Mouse (Mus musculus) kidney, postnatal 36 days (tissue): ENCODE results near the gene Slc11a2.

Experiments
- DNase-seq, 2 experiments: peaks; one replicate each; pipeline ENCODE4 v3.0.0; 2021 to 2022; ENCODE audit warnings: mixed read lengths in 2 of 2

Slc11a2 gene

DNA sequence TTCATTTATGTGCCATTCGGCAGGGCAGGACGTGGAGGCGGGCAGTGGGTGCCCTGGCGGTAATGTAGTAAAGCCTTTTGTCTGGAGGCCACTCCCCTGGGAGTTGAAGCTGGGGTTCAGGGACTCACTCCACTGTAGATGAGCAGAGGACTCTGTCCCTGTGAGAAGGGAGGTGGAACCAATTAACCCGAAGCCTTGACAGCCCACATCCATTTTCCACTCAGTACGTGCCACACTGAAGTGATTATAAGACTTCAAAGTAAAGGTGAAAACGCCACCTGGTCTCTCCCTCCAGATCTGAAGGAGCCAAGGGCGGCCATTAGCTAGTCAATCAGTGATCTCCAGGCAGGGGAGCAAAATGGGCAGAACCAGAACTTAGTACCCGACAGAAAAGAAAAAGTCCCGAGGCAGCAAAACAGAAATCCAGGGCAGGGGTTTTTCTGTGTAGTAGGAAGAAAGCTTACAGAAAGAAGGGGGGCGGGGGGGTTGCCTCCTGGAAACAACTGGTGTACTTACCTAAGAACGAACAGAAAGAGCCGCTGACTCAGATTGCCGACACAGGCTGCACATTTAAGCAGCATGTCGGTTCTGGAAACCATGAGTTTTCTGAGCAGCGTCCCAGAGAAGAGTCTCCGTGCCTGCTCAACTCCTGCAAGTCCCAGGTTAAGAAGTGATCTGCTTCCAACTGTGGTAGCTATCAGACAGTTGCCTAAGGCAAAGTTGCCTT is at the start of gene Slc11a2:
Gene Slc11a2, minus strand, starts transcription at position 677 of the 727 bp plus-strand sequence.
- DNase-seq = peak; percentile 70

DNA sequence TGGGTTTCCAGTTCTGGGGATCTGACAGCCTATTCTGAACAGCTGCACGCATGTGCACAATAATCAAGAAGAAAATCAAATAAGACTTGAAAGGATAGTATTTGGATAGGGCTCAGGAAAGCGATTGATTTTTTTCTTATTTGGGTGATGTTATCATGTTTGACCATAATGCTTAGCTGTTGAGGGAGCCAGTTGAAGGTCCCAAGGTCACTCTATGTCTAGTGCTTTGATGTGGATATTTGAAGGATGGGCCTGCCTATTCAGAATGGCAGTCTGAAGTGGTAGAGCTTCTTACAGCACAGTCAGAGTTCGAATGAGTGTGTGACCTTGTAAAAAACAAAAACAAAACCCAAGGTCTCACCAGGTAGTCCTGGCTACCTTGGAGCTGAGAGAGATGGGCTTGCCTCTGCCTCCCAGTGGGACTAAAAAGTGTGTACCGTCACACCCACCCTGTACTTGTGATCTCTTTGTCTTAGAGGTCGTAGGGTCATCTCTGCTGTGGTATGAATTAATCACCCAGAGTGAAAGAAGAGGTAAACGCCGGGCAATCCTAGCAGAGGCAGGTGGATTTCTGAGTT is 49.1 kb upstream of the Slc11a2 start:
- DNase-seq = no peak

DNA sequence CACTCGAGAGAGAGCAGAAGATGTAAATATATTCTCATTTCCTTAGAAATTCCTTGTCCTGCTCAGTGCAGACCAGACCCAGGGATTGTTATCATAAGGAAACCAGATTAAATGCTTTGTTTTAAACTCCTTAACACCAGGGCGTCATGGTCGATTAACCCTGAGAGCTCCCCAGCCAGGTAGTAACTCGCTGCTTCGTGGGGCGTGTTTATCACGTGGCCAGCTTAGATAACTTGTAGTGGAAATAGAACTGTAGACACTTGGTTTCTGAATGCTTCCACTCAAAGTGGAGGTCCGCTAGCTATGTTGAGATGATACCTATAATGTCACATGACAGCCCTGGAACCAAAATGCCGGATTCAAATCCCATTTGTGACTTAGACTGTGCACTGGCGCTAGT is 45.2 kb upstream of the Slc11a2 start:
- peak; percentile 55 to 70 for DNase-seq

DNA sequence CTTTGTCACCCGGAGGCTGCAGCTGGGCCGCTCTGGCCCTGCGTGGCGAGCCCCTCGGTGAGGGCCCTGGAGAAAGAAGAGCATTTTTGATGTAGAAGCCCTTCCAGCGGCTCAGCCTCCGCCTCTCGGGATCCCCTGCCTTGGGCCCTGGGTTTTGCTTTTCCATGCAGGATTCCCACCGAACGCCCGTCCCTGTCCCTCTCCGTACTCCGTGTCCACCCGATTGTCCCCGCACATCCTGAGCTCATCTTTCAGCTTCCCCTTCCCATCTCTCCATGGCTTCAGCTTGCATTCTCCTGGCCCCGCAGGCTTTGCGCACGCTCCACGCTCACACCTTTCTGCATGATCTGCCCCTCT is 44.3 kb upstream of the Slc11a2 start:
- no peak for DNase-seq

DNA sequence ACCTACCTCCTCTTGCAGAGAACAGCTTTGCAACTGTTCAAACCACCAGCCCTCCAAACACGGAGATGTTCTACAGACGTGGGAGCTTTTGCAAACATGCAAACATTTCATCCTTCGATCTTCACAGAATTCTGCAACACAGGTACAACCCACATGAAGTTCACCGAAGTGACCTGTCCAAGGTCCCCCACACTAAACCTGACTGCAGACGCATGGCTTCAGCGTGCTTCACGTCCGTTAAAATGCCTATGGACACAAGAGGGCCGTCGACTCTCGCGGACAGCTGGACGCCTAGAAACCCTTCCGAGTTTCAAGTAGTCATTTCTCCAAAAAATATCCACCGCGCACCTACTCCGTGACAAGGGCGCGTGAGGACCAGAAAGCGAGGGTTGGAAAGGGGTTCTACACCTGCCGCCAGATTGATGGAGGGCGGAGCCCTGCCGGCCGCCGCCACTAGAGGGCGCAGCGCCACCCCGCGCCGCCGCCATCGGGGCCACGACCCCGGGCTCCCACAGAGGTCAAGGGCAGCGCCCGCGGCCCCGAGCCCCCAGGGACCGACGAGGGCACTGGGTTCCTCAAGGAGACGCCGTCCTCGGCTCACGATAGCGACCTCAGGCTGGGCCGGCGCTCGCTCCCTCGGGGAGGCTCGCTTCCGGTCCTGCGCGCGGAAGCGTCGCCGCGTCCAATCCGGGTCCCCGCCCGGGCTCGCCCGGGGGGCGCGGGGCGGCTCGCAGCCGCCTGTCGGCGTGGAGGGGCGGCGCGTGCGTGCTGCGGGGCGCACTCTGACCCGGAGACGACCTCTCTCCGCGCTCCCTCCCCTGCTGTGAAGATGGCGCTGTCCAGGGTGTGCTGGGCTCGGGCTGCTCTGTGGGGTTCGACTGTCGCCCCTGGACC is 43.7 kb upstream of the Slc11a2 start, which contains the start of gene Letmd1:
Gene Letmd1, plus strand, starts transcription at position 729 of the 894 bp plus-strand sequence.
- DNase-seq = peak; percentile 91 to 94

DNA sequence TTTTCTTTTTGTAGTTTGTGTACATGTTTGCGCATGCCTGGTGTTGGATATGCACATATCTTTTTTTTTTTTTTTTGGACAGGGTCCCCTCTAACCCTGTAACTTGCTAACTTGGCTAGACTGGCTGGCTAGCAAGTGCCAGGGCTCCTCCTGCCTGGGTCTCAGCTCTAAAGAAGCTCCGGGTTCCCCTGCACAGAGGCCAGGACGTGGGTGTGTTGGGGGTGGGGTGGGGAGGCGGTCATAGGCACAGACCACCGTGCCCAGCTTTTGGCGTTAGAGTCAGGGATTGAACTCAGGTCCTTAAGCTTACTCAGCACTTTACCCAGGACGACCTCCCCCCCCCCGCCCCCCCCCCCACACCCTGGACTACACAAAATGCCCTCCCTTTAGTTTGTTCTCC is 42.9 kb upstream of the Slc11a2 start:
- DNase-seq = no peak

DNA sequence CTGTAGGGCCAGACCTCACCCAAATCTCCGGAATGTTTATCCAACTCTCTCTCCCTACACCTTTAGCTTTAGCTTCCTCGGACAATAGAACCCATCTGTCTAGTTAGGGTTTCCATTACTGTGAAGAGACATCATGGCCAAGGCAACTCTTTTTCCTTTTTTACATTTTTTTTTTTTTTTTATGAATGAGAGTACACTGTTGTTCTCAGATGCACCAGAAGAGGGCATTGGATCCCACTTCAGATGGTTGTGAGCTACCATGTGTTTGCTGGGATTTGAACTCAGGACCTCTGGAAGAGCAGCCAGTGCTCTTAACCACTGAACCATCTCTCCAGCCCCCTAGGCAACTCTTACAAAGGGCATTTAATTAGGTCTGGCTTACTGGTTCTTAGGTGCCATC is 40.6 kb upstream of the Slc11a2 start:
- no peak for DNase-seq

DNA sequence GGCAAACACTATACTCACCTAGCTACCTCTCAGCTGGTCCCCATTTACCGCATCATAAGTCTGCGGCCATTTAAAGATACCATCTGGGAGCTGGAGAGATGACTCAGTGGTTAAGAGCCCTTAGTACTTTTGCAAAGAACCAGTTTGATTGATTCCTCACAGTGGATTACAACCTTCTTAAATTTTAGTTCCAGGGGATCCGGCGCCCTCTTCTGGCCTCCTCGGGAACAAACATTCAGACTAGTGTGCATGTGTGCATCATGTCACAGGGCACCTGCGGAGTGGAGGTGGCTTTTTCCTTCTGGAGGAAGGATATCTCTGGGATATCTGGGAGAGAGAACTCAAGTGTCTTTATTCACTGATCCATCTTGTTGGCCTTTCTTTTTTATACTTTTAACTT is 38.8 kb upstream of the Slc11a2 start:
- peak; percentile 82 to 89 for DNase-seq

DNA sequence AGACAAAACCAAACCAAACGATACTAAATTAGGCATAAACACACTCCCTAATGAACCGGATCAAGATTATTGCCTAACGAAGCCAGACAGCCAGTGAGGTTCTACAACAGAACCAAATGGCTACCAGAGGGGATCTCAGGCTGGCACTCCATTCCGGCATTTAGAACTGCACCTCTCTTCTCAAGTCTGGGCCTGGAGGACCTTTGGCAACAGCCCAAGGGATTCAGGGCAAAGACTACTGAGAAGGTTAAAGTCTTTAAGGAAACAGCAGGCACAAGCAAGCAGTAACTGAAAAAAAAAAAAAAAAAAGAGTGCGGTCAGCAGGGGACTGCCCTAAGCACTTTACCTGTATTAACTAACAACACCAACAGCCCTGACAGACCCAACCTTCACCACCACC is 37.2 kb upstream of the Slc11a2 start:
- peak; percentile 82 to 88 for DNase-seq

DNA sequence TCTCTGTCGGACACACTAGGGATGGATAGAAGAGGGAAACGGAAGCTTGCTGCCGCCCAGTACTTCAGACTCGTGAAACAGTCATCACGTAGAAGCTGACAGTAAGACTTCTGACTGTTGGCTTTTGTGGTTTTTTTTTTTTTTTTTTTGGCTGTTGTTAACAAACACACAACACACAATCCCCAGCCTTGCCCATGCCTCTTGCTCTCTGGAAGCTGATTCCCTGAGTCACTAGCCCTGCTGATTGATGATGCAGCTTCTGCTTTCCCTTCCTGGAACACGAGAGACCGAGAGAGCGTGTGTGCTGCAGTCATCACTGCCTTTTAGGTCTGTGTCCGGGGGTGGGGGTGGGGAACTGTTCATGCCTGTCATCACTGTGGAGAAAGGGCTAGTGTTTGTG is 36.8 kb upstream of the Slc11a2 start:
- no peak for DNase-seq

DNA sequence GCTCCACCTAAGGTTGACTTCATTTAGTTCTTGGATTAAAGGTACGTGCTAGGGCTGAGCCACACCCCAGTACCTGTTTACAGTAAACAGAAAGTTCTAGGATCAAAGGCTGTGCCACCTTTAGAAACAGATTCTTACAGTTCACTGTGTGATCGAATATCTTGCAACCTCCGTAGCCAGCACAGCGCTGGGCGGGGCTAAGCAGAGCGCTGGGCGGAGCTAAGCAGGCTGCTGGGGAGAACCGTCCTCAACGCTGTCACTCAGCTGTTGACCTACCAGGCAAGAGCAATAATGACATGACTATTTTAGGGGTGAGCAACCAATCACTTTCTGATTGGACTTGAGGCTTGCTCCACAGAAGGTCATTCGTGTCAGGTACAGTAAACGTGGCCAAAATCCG is 36.1 kb upstream of the Slc11a2 start:
- peak; percentile 45 to 83 for DNase-seq

DNA sequence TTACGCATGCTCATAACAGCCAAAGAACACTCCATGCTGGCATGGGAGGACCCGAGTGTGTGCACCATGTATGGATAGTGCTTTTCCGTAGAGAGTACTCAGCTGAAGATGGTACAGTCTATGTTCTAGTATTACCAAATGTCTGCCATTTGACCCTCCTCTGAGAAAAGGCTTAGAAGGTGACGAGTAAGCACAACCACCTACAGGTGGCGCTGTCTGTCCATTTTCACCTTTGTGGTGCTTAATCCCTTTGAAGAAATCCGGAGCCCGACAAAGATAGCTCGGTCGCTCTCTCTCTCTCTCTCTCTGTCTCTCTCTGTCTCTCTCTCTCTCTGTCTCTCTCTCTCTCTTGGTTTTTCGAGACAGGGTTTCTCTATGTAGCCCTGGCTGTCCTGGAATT is 33.2 kb upstream of the Slc11a2 start:
- DNase-seq = peak; percentile 77 to 91

DNA sequence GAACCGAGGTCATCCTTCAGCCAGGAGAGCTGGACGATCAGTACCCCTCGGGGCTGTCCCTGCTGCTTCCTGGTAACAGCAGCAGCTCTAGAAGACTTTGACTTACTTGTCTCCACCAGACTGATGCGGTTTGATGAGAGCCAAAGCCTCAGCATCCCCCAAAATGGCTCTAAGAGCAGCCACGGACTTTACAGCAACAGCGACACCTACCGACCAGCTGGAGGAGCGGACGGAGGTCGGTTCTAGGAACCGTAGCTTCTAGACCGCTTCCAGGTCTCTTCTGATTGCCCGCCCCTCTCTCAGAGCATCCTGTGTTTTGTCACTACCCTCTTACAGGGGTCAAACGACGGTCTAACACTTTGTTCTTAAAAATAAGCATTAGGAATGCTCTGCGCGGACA is 32.5 kb upstream of the Slc11a2 start:
- peak; percentile 67 to 88 for DNase-seq

DNA sequence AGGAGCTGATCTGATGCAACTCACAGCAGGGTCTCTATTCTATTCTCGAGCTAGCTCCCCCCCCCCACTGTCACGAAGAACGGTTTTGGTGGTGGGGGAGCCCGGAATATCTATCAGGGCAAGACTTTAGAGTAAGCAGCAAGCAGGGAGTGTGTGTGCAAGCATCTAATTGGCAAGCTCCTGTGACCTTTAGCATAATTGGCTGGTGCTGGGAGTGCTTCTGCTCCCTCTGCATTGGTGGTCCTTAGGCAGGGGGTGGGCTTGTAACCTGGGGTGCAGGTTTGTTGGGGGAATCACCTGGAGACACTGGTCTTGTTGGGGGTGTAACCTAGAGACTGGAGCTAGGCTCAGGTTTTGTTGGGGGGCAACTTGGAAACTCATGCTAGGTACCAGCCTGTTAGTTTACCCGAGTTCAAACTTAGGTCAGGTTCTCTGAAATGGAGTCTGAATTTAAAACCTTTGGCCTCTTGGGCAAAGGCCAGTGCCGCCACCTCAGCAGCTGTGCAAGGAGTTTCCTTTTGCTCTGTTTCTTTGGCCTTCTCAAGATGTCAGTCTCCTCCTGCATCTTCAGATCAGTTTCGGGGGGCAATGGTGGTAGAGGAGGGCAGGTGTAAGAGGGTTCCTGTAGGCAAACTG is 31.6 kb upstream of the Slc11a2 start:
- peak; percentile 88 for DNase-seq

DNA sequence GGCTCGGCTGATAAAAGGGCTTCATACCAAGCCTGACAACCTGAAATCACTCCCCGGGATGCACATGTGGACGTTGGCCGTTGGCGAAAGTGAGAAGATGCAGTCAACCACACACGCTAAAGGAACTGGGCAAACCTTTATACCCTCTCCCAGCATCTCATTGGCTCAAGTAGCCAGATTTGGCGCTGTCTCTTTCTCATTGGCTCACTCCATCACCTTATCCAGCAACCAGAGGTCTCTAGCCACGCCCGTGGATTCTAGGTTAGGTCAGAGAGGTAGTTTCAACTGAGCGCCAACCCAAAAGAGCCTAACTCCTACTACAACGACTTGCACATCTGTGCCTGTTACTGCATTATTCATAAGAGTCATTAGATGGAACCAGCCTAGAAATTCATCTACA is 27.6 kb upstream of the Slc11a2 start:
- no peak for DNase-seq

DNA sequence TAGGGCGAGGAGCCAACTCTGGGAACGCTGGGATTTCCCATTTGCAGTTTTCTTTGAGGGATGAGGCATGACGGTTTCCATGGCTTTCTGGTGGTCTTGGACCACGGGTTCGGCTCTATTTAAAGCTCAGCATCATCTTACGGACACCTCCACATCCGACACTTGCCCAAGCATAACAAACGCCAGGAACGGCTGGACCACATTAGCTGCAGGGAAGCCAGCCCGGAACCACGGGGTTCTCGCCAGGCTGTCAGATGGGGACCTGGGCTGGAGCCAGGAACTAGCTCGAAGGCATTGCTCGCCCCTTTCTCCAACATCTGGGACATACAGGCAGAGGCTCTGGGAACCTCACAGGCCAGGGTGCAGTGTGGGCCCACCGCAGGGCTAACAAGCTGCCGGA is 26.4 kb upstream of the Slc11a2 start:
- DNase-seq = peak; percentile 34 to 67

DNA sequence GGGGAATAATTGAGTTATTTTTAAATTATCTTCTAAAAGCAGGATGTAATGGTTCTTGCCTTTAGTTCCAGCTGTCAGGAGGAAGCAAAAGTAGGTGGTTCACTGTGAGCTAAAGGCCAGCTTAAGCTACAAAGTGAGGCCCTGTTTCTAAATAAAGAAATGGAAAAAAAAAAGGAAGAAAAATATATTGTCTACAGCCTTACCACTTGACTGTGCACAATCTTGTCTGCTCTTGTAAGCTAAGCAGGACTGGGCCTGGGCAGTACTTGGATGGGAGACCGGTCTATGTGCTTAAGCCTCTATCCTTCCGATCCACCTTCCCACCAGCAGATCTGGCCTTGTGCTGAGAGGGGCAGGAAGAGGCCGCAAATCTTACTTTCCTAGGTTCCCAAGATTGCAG is 24.6 kb upstream of the Slc11a2 start:
- DNase-seq = no peak

DNA sequence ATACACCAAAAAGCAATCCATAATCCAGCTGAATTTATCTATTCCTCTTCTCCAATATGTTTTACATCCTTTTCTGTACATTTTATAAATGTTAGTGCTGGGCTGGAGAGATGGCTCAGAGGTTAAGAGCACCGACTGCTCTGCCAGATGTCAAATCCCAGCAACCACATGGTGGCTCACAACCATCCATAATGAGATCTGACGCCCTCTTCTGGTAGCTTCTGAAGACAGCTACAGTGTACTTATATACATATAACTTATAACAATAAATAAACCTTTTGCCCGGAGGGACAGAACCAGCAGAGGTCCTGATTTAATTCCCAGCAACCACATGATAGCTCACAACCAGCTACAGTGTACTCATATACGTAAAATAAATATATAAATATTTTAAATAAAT is 23.7 kb upstream of the Slc11a2 start:
- no peak for DNase-seq

DNA sequence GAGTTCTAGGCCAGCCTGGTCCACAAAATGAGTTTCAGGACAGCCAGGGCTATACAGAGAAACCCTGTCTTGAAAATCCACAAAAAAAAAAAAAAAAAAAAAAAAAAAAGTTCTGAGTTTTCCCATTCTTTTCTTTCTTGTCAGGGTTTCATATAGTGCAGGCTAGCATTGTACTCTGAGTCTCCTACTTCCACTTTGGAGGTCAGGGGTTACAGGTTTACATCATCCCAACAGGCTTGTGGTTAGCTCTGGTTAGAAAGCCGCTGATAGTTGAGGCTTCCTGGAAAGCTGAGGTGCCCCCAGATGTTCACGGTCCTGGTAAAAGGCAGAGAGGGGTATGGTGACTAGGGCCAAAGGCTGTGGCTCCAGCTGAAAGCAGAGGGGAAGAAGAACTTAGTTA is 22.0 kb upstream of the Slc11a2 start:
- DNase-seq = no peak

DNA sequence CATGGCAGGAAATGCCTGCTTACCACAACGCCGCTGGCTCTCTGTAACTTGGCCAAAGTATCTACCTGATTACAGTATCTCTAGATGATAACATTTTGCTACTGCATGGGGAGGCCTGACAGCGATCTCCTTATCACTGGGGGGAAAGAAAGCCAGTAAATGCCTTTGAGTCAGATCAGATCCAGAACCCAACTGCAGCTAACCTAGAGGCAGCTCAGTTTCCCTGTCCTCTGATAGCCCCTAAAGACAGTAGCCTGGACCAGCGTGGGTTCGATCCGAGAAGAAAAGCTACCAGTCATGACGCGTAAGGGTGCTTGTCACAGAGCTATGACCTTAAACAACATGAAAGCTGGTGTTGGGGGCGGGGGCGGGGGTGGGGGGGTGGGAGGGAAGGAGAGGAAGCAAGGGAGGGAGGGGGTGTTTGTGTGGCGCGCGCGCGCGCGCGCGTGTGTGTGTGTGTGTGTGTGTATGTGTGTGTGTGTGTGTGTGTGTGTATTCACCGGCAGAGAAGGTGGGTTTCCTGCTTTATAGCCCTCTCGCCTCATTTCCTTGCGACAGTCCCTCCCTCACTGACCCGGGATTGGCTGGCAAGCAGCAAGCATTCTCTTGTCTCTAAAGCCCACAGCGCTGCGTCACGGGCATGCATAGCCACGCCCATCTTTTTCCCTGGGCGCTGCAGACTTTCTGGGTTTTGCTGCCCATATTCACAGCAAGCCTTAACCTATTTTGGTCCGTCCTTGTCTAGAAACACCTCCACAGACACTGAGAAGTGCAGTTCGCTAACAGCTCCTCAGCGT is 18.5 kb upstream of the Slc11a2 start:
- peak; percentile 92 to 93 for DNase-seq

DNA sequence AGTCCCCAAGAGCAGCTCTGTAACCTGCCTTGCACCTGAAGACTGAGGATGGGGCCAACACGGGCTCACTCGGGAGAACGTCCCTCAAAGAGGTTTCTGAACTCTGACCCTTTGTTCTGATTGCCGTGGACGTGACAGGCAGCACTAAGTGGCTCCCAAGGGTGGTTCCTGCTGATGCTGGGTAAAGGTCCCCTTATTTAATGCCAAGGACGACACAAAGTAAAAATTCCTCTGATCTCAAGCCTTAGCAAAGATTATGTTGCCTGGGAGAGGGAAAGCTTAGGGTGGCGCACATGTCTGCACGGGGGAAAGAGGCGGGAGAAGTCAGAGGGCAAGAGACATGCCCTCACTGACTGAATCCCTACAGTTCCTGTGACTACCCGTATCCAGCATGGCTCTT is 11.6 kb upstream of the Slc11a2 start:
- DNase-seq = no peak

DNA sequence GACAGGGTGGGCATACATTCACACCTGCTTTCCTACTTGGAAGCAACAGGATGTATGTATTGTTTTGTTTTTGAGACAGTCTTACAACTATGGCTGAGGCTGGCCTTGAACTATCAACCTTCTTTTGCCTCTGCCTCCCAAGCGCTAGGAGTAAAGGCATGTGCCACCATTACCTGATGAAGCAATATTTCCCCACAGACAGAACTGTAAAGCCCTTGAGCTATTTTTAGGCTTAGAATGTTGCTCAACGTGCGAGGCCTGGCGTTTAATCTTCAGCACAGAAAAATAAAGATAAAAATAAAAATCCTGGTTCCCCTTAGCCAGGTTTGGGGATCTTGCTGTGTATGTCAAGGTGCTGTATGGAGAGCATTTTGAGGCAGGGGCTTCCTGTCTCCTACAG is 11.2 kb upstream of the Slc11a2 start:
- no peak for DNase-seq
